Mouse (Mus musculus) heart, embryonic 15.5 days (tissue): ENCODE measurements around the gene Nipal1. TPM values are rescaled to one million over a fixed set of nuclear protein-coding genes. Genes with fewer than 3 reads are reported as not detected.
A peak's percentile ranks its signal among the peaks of the same experiment; 100 is the strongest.

Source experiments
- ATAC-seq: fragments of 200-750 bp; cut with Nextera tagmentation; replicated peaks from 2 replicates; pipeline ENCODE4 v1.8.0; 2017; ENCODE audit warnings: low read depth, moderate TSS enrichment; ENCODE audit not compliant: insufficient number of reproducible peaks, insufficient read depth, low FRiP score
- H3K27ac ChIP-seq: fragments of 300-500 bp; sonication (generic); 2 replicates; pipeline ENCODE4 v1.5.1; 2015; ENCODE audit warnings: mild to moderate bottlenecking, inconsistent platforms
- H3K27me3 ChIP-seq: fragments of 300-500 bp; sonication (generic); 2 replicates; pipeline ENCODE4 v1.6.1; 2015; ENCODE audit warnings: inconsistent platforms
- H3K36me3 ChIP-seq: fragments of 300-500 bp; sonication (generic); 2 replicates; pipeline ENCODE4 v1.6.1; 2015; ENCODE audit warnings: mild to moderate bottlenecking, inconsistent platforms
- H3K4me1 ChIP-seq: fragments of 300-500 bp; sonication (generic); replicated peaks from 2 replicates; pipeline ENCODE4 v1.6.1; 2015; ENCODE audit warnings: inconsistent platforms
- H3K4me2 ChIP-seq: fragments of 300-500 bp; sonication (generic); 2 replicates; pipeline ENCODE4 v1.6.1; 2015; ENCODE audit warnings: inconsistent platforms, mild to moderate bottlenecking, moderate library complexity
- H3K4me3 ChIP-seq: fragments of 300-500 bp; sonication (generic); 2 replicates; pipeline ENCODE4 v1.5.1; 2015; ENCODE audit warnings: mild to moderate bottlenecking, inconsistent platforms
- H3K9ac ChIP-seq: fragments of 300-500 bp; sonication (generic); 2 replicates; pipeline ENCODE4 v1.6.1; 2015; ENCODE audit warnings: mild to moderate bottlenecking, inconsistent platforms
- H3K9me3 ChIP-seq: fragments of 300-500 bp; sonication (generic); replicated peaks from 2 replicates; pipeline ENCODE4 v1.6.1; 2016; ENCODE audit warnings: inconsistent platforms
- WGBS: fragments of 180-500 bp; shearing (Covaris S2); methylation state at CpG from one replicate; pipeline ENCODE4 v1.1.7; 2015; ENCODE audit warnings: mixed read lengths; 5-methylcytosine and 5-hydroxymethylcytosine counted together
- polyA plus RNA-seq: library from polyadenylated mRNA; unstranded; fragments of >200 nt; fragmentation: Nextera tagmentation; extraction: Ambion mirVana; gene quantifications from 2 replicates; pipeline ENCODE4 v1.2.1, GENCODE M21; 2015

Gene Nipal1
- polyA plus RNA-seq, result 0.34 and 0.40 TPM in 2 replicates

DNA sequence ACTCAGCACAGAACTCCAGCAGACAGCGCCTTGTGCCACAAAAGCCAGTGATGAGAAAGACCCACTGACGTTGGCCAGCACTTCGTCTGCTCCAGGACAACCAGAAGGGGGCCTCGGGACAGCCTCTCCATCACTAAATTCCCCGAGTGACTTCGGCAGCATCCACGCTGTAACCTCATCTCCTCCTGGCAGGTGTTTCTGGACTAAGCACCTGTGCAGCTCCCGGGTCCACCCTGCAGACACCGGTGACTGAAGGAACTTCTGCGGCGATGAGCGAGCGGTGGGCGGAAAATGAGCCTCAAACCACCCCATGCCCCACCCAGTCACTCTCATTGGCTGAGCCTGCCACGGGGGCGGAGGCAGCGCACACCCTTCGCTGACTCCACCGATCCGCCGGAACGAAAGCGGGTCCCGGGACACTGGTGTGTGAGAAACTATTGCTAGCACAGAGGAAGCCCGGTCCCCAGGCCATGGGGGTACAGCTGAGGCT lies at the start of gene Nipal1:
Gene Nipal1 (plus strand): TSS at position 378 of the 490 bp plus-strand sequence.
- H3K4me1 ChIP-seq, result peaks cover 9% of the 10 kb centered on the region
- peaks cover 39% of the 10 kb centered on the region for H3K27me3 ChIP-seq
- H3K36me3 ChIP-seq, result no peaks in the 10 kb centered on the region
- H3K9ac ChIP-seq, result peak within 1 kb of the TSS; percentile 53
- peak within 1 kb of the TSS; percentile 61 for H3K4me3 ChIP-seq
- no peak within 1 kb of the TSS for H3K27ac ChIP-seq
- H3K4me2 ChIP-seq, result peak within 1 kb of the TSS; percentile 97
- peak; percentile 87 for ATAC-seq
- no peaks in the 10 kb centered on the region for H3K9me3 ChIP-seq
- under 1% methylated on average over 25 of the region's 25 CpGs for WGBS

DNA sequence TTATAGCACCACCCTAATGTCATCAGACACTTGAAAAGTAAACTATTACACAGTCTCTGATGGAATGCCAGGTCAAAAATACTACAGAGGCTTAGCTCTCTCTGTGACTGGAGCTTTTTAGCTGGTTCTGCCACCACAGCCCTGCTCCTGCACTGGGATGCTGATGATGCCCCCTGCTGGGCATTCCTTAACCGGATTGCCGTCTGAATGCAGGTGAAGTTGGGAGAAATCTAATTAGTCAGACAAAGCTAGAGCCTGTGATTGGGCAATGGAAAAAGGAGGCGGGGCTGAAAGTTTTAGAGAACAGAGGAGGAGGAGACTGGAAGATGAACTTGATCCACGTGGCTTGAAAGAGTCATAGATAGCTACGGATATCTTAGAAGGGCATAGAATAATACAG lies 46.6 kb upstream of the Nipal1 start:
- H3K4me2 ChIP-seq, result no peak overlapping the region
- H3K9me3 ChIP-seq, result no peaks in the 10 kb centered on the region
- H3K4me3 ChIP-seq, result no peak overlapping the region
- H3K9ac ChIP-seq, result no peak overlapping the region
- no peaks in the 10 kb centered on the region for H3K4me1 ChIP-seq
- H3K36me3 ChIP-seq, result no peaks in the 10 kb centered on the region
- no peak for ATAC-seq
- WGBS, result 16% methylated on average over 5 of the region's 5 CpGs
- no peaks in the 10 kb centered on the region for H3K27me3 ChIP-seq
- H3K27ac ChIP-seq, result no peak overlapping the region

DNA sequence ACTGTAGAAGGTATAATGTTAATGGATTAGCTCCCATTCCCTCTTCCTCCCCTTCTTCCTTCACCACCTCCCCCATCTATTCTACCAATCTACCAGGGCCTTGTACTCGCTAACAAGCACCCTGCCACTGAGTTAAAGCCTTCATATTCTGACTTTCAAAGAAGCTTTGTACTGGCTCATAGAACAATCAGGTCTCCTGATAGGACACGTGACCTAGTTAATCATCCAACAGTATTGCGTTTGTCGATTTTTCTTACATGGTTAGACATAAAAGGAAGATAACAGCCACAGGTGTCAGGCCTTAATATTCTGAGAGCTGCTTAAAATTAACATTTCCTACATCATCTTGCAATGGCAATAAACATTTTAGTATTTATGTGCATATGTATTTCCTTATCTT lies 44.5 kb upstream of the Nipal1 start:
- H3K4me3 ChIP-seq, result no peak overlapping the region
- H3K27me3 ChIP-seq, result no peaks in the 10 kb centered on the region
- no peak overlapping the region for H3K9ac ChIP-seq
- H3K36me3 ChIP-seq, result no peaks in the 10 kb centered on the region
- ATAC-seq, result no peak
- 86% methylated on average over 4 of the region's 4 CpGs for WGBS
- H3K27ac ChIP-seq, result no peak overlapping the region
- no peaks in the 10 kb centered on the region for H3K4me1 ChIP-seq
- no peaks in the 10 kb centered on the region for H3K9me3 ChIP-seq
- H3K4me2 ChIP-seq, result no peak overlapping the region

DNA sequence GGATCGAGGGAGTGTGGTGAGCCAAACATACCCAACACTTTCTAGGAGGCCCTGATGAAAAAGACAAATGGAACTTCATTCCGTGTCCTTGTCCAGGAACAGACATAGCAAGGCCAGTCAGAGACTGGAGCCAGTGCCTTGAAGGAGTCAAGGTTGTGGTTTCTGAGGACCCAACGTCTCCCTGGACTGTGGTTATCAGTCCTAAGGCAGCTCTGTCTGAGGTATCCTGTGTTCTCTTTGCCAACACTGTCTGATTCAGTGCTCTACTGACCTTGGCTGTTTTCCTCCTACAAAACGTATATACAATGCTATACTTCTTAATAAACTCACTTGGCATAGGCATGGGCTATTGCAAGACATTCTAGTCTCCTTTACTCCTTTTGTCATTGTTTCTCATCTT lies 30.2 kb upstream of the Nipal1 start:
- Histone ChIP-seq H3K27me3 (no peaks in the 10 kb centered on the region), H3K9me3 (no peaks in the 10 kb centered on the region), H3K4me3 (no peak overlapping the region), H3K27ac (no peak overlapping the region), H3K4me2 (no peak overlapping the region), H3K36me3 (no peaks in the 10 kb centered on the region), H3K9ac (no peak overlapping the region), H3K4me1 (no peaks in the 10 kb centered on the region)
- 68% methylated on average over 4 of the region's 4 CpGs for WGBS
- no peak for ATAC-seq

DNA sequence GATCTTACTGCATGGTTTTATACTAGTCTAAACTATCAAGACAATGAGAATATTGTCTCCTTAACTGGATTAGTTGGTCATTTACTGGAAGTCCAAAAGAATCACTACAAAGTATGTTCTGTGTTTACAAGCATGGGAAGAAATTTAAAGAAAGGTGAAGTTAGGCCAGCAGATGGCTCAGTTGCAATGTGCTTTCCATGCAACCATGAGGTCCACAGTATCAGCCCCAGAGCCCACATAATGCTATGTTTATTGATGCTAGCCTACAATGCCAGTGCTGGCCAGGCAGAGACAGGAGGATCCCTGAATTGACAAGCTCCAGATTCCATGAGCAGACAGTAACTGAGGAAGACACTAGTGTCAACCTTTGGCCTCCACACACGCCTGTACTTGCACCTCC lies 26.6 kb upstream of the Nipal1 start:
- Histone ChIP-seq H3K36me3 (no peaks in the 10 kb centered on the region), H3K9ac (no peak overlapping the region), H3K4me3 (no peak overlapping the region), H3K27me3 (no peaks in the 10 kb centered on the region), H3K27ac (no peak overlapping the region), H3K4me1 (no peaks in the 10 kb centered on the region), H3K9me3 (no peaks in the 10 kb centered on the region), H3K4me2 (no peak overlapping the region)
- no peak for ATAC-seq
- 72% methylated on average over 1 of the region's 1 CpGs for WGBS

DNA sequence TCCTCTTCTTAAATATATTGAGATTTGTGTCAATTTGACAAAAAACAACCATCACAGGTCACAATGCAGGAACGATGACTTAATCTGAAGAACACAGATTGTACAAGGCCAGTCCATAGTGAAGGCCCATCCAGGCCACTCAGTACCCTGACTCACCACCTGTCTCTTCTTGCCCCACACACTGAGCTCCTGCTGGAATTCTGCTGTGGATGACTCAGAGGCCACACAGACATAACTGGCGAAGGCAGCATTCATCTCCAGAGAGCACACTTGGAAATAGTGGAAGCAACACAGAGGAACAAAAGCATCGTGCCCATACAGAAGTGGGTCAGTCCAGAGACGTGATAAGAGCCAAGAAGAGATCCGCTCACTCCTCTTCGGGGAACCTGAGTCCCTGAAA lies 17.6 kb upstream of the Nipal1 start:
- Histone ChIP-seq H3K9ac (no peak overlapping the region), H3K27me3 (no peaks in the 10 kb centered on the region), H3K9me3 (no peaks in the 10 kb centered on the region), H3K4me1 (no peaks in the 10 kb centered on the region), H3K36me3 (no peaks in the 10 kb centered on the region), H3K4me2 (no peak overlapping the region), H3K4me3 (no peak overlapping the region), H3K27ac (no peak overlapping the region)
- no peak for ATAC-seq
- 69% methylated on average over 6 of the region's 6 CpGs for WGBS

DNA sequence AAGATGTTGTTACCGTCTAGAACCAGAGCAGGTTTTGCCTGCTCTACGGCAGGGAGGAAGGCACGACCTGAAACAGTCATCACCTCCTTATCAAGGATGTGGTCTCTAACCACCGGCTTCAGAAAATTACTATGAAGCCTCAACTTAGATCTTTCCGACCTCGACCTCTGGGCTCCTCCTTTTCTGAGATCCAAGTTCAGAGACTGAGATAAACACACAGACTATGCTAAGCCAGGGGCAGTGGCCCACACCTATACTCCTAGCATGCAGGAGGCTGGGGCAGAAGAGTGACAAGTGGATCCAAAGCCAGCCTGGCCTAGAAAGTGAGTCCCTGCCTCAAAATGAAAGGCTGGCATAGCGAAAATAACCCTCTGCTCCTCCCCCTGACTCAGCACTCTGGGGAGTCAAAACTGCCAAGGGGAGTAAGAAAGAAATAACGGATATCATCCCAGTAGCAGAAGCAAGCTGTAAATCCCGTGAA lies 12.8 kb upstream of the Nipal1 start:
- H3K9ac ChIP-seq, result no peak overlapping the region
- no peak overlapping the region for H3K4me3 ChIP-seq
- 64% methylated on average over 9 of the region's 9 CpGs for WGBS
- H3K4me2 ChIP-seq, result no peak overlapping the region
- H3K27ac ChIP-seq, result no peak overlapping the region
- H3K4me1 ChIP-seq, result no peaks in the 10 kb centered on the region
- no peaks in the 10 kb centered on the region for H3K27me3 ChIP-seq
- H3K36me3 ChIP-seq, result no peaks in the 10 kb centered on the region
- ATAC-seq, result no peak
- H3K9me3 ChIP-seq, result no peaks in the 10 kb centered on the region

DNA sequence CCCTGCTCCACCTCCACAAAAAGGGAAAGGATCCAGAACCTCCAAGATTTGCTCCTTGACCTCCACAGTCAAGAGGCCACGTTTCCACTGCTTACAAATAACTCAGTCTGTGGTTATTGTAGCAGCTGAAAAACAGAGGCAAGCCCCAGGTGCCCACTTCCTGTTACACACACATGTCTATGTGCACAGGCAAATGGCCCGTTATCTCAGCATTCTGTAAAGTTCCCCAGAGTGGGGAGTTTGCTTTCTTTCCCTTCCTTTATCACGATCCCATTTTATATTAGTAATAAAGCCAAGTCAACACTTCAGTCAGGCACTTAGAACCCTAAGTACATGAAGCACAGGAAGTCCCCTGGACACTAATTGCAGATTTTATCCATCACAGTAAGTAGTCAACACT lies 11.5 kb upstream of the Nipal1 start:
- no peak for ATAC-seq
- H3K9ac ChIP-seq, result no peak overlapping the region
- no peaks in the 10 kb centered on the region for H3K9me3 ChIP-seq
- no peak overlapping the region for H3K4me3 ChIP-seq
- H3K27me3 ChIP-seq, result no peaks in the 10 kb centered on the region
- WGBS, result 46% methylated on average over 3 of the region's 3 CpGs
- no peaks in the 10 kb centered on the region for H3K36me3 ChIP-seq
- H3K4me1 ChIP-seq, result no peaks in the 10 kb centered on the region
- no peak overlapping the region for H3K27ac ChIP-seq
- no peak overlapping the region for H3K4me2 ChIP-seq

DNA sequence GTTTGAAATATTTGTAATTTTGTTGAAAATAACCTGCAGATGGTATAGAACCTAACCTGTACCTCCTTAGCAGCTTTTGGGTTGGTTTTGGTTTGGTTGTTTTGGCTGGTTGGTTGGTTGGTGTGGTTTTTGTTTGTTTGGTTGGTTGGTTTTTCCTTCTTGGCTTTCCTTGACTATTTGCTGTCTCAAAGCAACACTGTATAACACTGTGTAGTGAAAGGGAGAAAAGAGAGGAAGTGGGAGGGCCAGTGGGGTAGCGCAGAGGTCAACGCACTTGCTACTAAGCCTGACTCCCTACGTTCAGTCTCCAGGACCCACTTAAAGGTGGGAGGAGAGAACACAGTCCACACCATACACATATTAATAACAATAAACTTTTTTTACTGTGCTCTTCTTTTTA lies 11.0 kb upstream of the Nipal1 start:
- Histone ChIP-seq H3K27me3 (no peaks in the 10 kb centered on the region), H3K4me2 (no peak overlapping the region), H3K4me3 (no peak overlapping the region), H3K36me3 (no peaks in the 10 kb centered on the region), H3K9me3 (no peaks in the 10 kb centered on the region), H3K4me1 (no peaks in the 10 kb centered on the region), H3K9ac (no peak overlapping the region), H3K27ac (no peak overlapping the region)
- WGBS, result 78% methylated on average over 3 of the region's 3 CpGs
- ATAC-seq, result no peak

DNA sequence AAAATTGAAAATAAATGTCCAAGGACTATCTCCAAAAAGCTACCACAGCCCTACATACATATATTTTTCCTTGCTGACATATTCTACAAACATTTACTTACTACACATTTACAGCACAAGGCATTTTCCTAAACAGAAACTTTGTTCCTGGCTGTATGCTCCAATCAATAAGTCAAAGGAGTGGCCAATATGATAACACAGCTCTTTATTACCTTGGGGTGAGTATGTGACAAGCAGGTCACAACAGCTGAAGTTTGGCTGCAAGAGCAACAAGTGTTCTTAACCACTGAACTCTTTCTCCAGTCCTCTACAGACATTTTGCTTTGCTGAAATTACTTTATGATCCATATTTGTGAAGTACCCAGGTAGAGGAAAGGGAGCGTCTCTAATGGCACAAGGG lies 7.5 kb upstream of the Nipal1 start:
- WGBS, result 86% methylated on average over 1 of the region's 1 CpGs
- peaks cover 4% of the 10 kb centered on the region; the same call in 1 of the 2 replicates for H3K27me3 ChIP-seq
- no peaks in the 10 kb centered on the region for H3K9me3 ChIP-seq
- no peak overlapping the region for H3K4me2 ChIP-seq
- no peak overlapping the region for H3K4me3 ChIP-seq
- H3K4me1 ChIP-seq, result no peaks in the 10 kb centered on the region
- no peak overlapping the region for H3K9ac ChIP-seq
- ATAC-seq, result no peak
- no peak overlapping the region for H3K27ac ChIP-seq
- no peaks in the 10 kb centered on the region for H3K36me3 ChIP-seq

DNA sequence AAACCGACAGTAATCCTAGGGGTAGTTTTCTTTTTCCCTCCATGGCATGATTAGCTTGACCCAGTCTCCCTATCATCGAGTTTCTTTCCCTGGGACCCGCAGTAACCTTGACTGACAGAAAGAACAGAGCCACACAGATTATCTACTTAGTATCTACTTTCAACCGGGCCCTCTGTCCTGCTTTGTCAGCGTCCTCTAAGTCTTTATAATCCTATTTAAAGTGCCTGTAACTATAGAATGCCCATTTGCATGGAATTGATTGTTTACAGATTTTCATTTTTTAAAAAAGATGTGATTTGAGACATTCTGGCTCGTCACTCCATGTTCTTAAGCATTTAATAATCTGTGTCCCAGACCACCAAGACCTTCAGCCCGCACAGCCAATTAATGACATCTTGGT lies 3.9 kb upstream of the Nipal1 start:
- Histone ChIP-seq H3K27ac (no peak overlapping the region), H3K36me3 (no peaks in the 10 kb centered on the region), H3K9ac (no peak overlapping the region), H3K9me3 (no peaks in the 10 kb centered on the region), H3K4me3 (no peak overlapping the region), H3K27me3 (peaks cover 29% of the 10 kb centered on the region), H3K4me1 (peaks cover 9% of the 10 kb centered on the region), H3K4me2 (no peak overlapping the region)
- WGBS, result 67% methylated on average over 7 of the region's 7 CpGs
- no peak for ATAC-seq

DNA sequence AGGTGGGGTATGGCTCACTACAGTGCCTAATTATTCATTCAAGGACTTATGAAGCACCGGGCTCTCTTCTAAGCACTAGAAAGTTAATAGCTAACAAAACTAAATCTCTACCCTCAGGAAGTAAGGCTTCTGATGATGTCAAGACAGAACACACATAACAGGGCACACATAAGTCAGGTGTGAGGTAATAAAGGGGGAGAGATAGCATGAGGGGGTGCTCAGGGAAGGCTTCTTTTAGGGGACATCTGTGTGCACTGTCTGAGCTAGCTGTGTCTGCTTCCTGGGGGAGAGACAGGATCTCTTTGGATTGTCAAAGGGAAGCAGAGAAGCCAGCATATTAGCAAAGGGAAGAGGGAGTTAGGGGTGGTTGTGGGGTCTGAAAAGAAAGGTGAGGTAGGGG lies 3.4 kb upstream of the Nipal1 start, which contains the start of gene Cnga1:
Gene Cnga1 (minus strand): TSS at position 101 of the 400 bp plus-strand sequence.
- Histone ChIP-seq H3K36me3 (no peaks in the 10 kb centered on the region), H3K27ac (no peak within 1 kb of the TSS), H3K4me3 (no peak within 1 kb of the TSS), H3K9ac (no peak within 1 kb of the TSS), H3K27me3 (peaks cover 35% of the 10 kb centered on the region), H3K9me3 (no peaks in the 10 kb centered on the region), H3K4me2 (no peak within 1 kb of the TSS), H3K4me1 (peaks cover 9% of the 10 kb centered on the region)
- no peak for ATAC-seq
- WGBS, result 83% methylated on average over 1 of the region's 1 CpGs
